Mouse (Mus musculus) heart, embryonic 11.5 days (tissue): ENCODE data around the gene Ifitm5. TPM values are rescaled to one million over a fixed set of nuclear protein-coding genes. Genes with fewer than 3 reads are reported as not detected.

Experiments used
- polyA plus RNA-seq: library from polyadenylated mRNA; unstranded; fragments of >200 nt; fragmentation: Nextera tagmentation; extraction: Ambion mirVana; gene quantifications from 2 replicates; pipeline ENCODE4 v1.2.1, GENCODE M21; 2014

The Ifitm5 gene
- polyA plus RNA-seq, 1 experiment from 2014 or later: 0.34 TPM

Other genes starting within 250 kb of the Ifitm5 start
- not detected in 2 replicates for gene Cyp2e1, start 186.6 kb downstream of the Ifitm5 start, polyA plus RNA-seq
- 0.25 and 0.70 TPM in 2 replicates for gene Syce1, start 162.4 kb downstream of the Ifitm5 start, polyA plus RNA-seq
- gene Zfp941, start 128.1 kb downstream of the Ifitm5 start, polyA plus RNA-seq: 0.93 and 1.0 TPM in 2 replicates
- gene Urah, start 115.3 kb downstream of the Ifitm5 start, polyA plus RNA-seq: not detected in 2 replicates
- not detected in 2 replicates for gene Scgb1c1, start 104.7 kb downstream of the Ifitm5 start, polyA plus RNA-seq
- not detected in 2 replicates for gene Odf3, start 102.5 kb downstream of the Ifitm5 start, polyA plus RNA-seq
- gene Gm45785, start 94.0 kb downstream of the Ifitm5 start, polyA plus RNA-seq: not detected in 2 replicates
- gene Ric8a, start 93.3 kb downstream of the Ifitm5 start, polyA plus RNA-seq: 38.9 and 47.8 TPM in 2 replicates
- gene Bet1l, start 92.7 kb downstream of the Ifitm5 start, polyA plus RNA-seq: 29.4 and 30.8 TPM in 2 replicates
- gene Psmd13, start 68.3 kb downstream of the Ifitm5 start, polyA plus RNA-seq: 102 and 139 TPM in 2 replicates
- 31.9 and 34.8 TPM in 2 replicates for gene Sirt3, start 68.0 kb downstream of the Ifitm5 start, polyA plus RNA-seq
- 69.2 and 75.4 TPM in 2 replicates for gene Cox8b, start 49.8 kb downstream of the Ifitm5 start, polyA plus RNA-seq
- gene Nlrp6, start 29.4 kb downstream of the Ifitm5 start, polyA plus RNA-seq: not detected in 2 replicates
- gene Pgghg, start 8.9 kb downstream of the Ifitm5 start, polyA plus RNA-seq: 11.1 and 12.0 TPM in 2 replicates
- gene Gm45717, start 5.6 kb upstream of the Ifitm5 start, polyA plus RNA-seq: 0.46 TPM in 1 of 2 replicates, not detected in the other
- 420 and 429 TPM in 2 replicates for gene Ifitm2, start 5.7 kb upstream of the Ifitm5 start, polyA plus RNA-seq
- 4.8 and 7.6 TPM in 2 replicates for gene Ifitm1, start 16.9 kb upstream of the Ifitm5 start, polyA plus RNA-seq
- gene Ifitm3, start 60.5 kb upstream of the Ifitm5 start, polyA plus RNA-seq: 32.5 and 36.2 TPM in 2 replicates
- gene Ifitm6, start 67.6 kb upstream of the Ifitm5 start, polyA plus RNA-seq: 0.26 TPM in 1 of 2 replicates, not detected in the other
- gene Gm17387, start 78.8 kb upstream of the Ifitm5 start, polyA plus RNA-seq: not detected in 2 replicates
- 1.4 and 2.6 TPM in 2 replicates for gene B4galnt4, start 110.8 kb upstream of the Ifitm5 start, polyA plus RNA-seq
- 0.67 and 0.68 TPM in 2 replicates for gene Pkp3, start 127.9 kb upstream of the Ifitm5 start, polyA plus RNA-seq
- gene Sigirr, start 150.3 kb upstream of the Ifitm5 start, polyA plus RNA-seq: 2.3 and 3.0 TPM in 2 replicates
- gene Ano9, start 167.5 kb upstream of the Ifitm5 start, polyA plus RNA-seq: 0.31 TPM in 1 of 2 replicates, not detected in the other
- gene Ptdss2, start 172.1 kb upstream of the Ifitm5 start, polyA plus RNA-seq: 65.0 and 71.2 TPM in 2 replicates
- gene Rnh1, start 222.6 kb upstream of the Ifitm5 start, polyA plus RNA-seq: 95.3 and 103 TPM in 2 replicates
- gene Hras, start 243.7 kb upstream of the Ifitm5 start, polyA plus RNA-seq: 73.1 and 80.9 TPM in 2 replicates
- gene Lrrc56, start 243.9 kb upstream of the Ifitm5 start, polyA plus RNA-seq: 1.6 TPM in 2 replicates